Mouse (Mus musculus): ENCODE measurements around the gene Setx. TPM values are rescaled to one million over a fixed set of nuclear protein-coding genes. Genes with fewer than 3 reads are reported as not detected.
A peak's percentile ranks its signal among the peaks of the same experiment; 100 is the strongest.
"Not testable (repeated sequence)": the region's sequence is repeated elsewhere in the genome, so short reads cannot be mapped to it uniquely, and the experiment has no call there.

The Setx gene
- polyA plus RNA-seq, 1 experiment from 2014 or later, result 10.9 TPM

DNA sequence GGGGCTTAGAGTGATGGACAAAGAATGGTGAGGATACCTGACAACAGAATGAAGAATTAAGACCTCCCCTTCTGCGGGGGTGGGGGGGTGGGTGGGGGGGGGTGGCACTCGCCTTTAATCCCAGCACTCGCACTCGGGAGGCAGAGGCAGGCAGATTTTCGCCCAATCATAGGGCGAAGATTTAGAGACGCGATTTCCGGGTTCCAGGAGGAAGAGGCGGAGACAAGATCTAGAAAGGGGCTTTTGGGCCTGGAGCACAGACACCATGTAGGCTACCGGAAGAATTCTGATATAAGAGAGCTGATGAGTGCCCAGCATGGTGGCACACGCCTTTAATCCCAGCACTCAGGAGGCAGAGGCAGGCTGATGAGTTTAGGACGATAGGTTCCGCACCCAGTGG is 24.3 kb upstream of the Setx start:
- no peaks in the 10 kb centered on the region for H3K36me3 ChIP-seq
- H3K27ac ChIP-seq (replicated peaks), result no peak overlapping the region
- H3K4me1 ChIP-seq (replicated peaks), result peaks cover 4% of the 10 kb centered on the region; the same call in 1 of the 2 replicates
- no peak overlapping the region for H3K9ac ChIP-seq
- 88% methylated on average over 14 of the region's 14 CpGs for WGBS
- no peaks in the 10 kb centered on the region for H3K27me3 ChIP-seq
- no peak overlapping the region for H3K4me2 ChIP-seq
- ATAC-seq (ENCODE audit: low read depth), result no peak
- H3K4me3 ChIP-seq, result no peak overlapping the region
- H3K9me3 ChIP-seq, result no peaks in the 10 kb centered on the region

DNA sequence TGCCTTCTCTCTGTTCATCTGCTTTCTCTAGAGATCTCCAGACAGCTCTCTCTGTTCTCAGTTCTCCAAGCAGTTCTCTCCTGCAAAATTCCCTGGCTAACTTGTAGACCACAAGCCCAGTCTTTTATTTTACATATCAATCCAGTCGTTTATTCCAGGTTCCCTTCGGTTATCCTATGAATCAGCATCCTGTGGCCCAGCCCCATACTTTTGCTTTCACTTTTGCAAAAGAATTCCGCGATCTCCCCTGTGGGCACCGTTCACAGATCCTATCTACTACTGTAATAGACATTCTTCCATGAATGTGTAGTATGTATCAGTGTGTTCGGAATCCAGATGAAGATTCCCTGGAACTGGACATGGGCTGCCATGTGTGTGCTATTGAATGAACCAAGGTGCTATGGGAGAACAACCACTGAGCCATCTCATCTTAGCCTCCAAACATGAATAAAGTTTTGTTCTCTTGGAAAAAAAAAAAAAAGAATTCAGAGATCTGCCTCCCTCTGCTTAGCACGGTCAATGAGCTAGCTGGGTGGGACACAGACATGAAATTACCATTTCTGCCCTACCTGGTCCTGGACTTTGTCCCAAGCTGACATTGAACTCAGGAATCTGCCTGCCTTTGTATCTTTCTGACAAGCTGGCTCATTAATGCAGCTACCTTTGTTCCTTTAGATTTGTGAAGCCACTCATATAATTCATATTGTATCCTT is 23.0 kb upstream of the Setx start:
- H3K36me3 ChIP-seq, result no peaks in the 10 kb centered on the region
- no peak overlapping the region for H3K9ac ChIP-seq
- H3K4me2 ChIP-seq, result no peak overlapping the region
- H3K4me1 ChIP-seq (replicated peaks), result peaks cover 4% of the 10 kb centered on the region; the same call in 1 of the 2 replicates
- H3K27ac ChIP-seq (replicated peaks), result no peak overlapping the region
- 82% methylated on average over 7 of the region's 7 CpGs for WGBS
- H3K9me3 ChIP-seq, result no peaks in the 10 kb centered on the region
- ATAC-seq (ENCODE audit: low read depth), result no peak
- no peaks in the 10 kb centered on the region for H3K27me3 ChIP-seq
- no peak overlapping the region for H3K4me3 ChIP-seq

DNA sequence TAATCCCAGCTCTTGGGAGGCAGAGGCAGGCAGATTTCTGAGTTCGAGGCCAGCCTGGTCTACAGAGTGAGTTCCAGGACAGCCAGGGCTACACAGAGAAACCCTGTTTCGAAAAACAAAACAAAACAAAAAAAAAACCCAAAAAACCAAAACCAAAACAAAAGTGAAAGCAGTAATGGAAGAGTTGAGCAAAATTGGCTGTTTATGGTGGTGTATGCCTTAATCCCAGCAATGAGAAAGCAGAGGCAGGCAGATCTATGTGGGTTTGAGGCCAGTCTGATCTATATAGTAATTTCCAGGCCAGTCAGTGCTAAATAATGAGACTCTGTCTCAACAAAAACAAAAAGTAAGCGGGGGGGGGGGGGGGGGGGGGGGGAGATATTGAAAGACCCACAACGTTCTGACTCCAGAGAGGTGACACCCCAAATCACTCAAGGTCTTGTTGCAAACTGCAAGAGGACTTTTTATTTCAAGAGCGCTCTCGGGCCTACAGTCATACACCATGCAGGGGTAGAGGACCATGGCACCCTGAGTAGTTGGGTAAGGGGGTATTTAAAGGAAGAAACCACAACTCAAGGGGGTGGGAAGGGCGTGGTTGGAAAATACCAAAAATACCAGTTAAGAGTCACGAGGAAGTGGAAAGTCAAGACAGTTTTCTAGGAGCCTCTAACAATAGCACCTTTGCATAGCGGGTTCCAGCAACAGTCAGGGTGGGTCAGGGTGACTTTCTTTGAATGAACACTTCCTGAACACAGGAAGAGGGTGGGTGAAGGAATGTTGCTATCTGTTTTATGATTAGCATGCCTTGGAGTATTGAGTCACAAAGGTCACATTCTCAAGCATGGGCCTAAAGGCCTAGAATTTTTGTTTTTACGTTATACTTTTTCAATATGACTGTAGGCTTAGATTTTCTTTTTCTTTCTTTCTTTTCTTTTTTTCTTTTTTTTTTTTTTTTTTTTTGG is 21.3 kb upstream of the Setx start:
- H3K4me3 ChIP-seq; H3K27ac ChIP-seq (replicated peaks); H3K9me3 ChIP-seq; H3K27me3 ChIP-seq; H3K9ac ChIP-seq; H3K4me1 ChIP-seq (replicated peaks); ATAC-seq (ENCODE audit: low read depth); H3K36me3 ChIP-seq; H3K4me2 ChIP-seq: not testable (repeated sequence)
- 90% methylated on average over 9 of the region's 10 CpGs for WGBS

DNA sequence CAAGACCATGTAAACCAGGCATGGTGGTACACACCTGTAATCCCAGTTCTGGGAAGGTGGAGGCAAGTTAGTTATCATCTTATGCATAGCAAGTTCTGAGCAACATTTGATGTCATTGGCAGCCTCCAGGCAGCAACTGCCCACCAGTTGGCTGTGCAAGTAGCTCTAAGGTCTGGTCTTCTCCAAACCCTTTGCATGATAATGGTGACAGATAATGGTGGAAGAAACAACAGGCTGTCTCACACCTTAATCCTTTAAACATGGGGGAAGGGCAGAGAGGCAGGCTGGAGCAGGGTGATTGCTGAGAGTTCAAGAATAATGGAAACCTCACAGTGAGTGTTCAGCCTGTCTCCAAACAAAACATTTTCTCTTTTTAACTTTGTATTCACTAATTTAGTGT is 3.0 kb upstream of the Setx start:
- Histone ChIP-seq H3K36me3 (no peaks in the 10 kb centered on the region), H3K27ac (replicated peaks) (no peak overlapping the region), H3K27me3 (no peaks in the 10 kb centered on the region), H3K9me3 (no peaks in the 10 kb centered on the region), H3K4me3 (no peak overlapping the region), H3K9ac (no peak overlapping the region), H3K4me1 (replicated peaks) (peaks cover 5% of the 10 kb centered on the region), H3K4me2 (no peak overlapping the region)
- ATAC-seq (ENCODE audit: low read depth), result no peak

DNA sequence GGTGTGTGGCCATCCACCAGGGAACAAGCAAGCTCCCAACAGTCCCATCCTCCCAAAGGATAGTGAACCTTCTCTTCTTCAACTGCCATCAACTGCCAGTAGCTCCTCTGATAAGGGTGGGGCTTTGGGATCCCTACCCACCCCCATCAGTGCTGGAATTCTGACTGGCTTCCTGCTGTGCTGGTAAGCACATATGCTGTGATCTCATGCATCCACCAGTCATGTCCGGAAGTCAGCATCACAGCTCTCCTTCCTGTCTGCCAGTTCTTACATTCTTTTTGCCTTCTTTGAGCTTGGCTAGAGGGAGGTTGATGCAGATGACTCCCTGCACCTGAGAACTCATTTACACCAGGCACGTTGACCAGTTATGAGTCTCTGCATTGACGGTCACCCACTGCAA is 1.5 kb upstream of the Setx start:
- Histone ChIP-seq H3K27ac (replicated peaks) (no peak overlapping the region), H3K4me1 (replicated peaks) (peaks cover 14% of the 10 kb centered on the region), H3K4me3 (no peak overlapping the region), H3K9ac (no peak overlapping the region), H3K36me3 (peaks cover 4% of the 10 kb centered on the region; the same call in 1 of the 2 replicates), H3K9me3 (no peaks in the 10 kb centered on the region), H3K4me2 (no peak overlapping the region), H3K27me3 (no peaks in the 10 kb centered on the region)
- 83% methylated on average over 3 of the region's 3 CpGs for WGBS
- no peak for ATAC-seq (ENCODE audit: low read depth)

DNA sequence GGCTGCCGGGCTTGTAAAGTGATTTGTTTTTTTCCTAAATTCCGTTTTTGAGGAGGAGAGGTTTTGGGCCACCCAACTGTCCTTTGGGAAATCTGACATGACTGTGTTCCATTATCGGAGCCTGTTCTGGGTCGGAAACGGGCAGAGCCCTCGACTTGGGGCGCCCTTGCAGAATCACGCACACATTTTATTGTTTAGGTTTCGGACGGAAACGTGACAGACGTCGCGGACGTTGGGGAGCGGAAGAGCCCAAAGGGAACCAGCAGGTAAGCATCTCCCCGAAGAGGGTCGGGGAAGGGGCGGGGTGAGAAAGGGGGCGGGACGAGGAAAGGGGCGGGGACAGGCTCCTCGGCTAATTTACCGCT is 572 bp downstream of the Setx start:
- H3K4me1 ChIP-seq (replicated peaks), result peaks cover 14% of the 10 kb centered on the region
- peak overlapping the region; percentile 94 for H3K27ac ChIP-seq (replicated peaks)
- H3K9me3 ChIP-seq, result no peaks in the 10 kb centered on the region
- H3K36me3 ChIP-seq, result peaks cover 23% of the 10 kb centered on the region
- ATAC-seq (ENCODE audit: low read depth), result no peak
- H3K27me3 ChIP-seq, result no peaks in the 10 kb centered on the region
- H3K9ac ChIP-seq, result peak overlapping the region; percentile 69
- 1% methylated on average over 19 of the region's 24 CpGs for WGBS
- peak overlapping the region; percentile 84 for H3K4me2 ChIP-seq
- peak overlapping the region; percentile 89 for H3K4me3 ChIP-seq

DNA sequence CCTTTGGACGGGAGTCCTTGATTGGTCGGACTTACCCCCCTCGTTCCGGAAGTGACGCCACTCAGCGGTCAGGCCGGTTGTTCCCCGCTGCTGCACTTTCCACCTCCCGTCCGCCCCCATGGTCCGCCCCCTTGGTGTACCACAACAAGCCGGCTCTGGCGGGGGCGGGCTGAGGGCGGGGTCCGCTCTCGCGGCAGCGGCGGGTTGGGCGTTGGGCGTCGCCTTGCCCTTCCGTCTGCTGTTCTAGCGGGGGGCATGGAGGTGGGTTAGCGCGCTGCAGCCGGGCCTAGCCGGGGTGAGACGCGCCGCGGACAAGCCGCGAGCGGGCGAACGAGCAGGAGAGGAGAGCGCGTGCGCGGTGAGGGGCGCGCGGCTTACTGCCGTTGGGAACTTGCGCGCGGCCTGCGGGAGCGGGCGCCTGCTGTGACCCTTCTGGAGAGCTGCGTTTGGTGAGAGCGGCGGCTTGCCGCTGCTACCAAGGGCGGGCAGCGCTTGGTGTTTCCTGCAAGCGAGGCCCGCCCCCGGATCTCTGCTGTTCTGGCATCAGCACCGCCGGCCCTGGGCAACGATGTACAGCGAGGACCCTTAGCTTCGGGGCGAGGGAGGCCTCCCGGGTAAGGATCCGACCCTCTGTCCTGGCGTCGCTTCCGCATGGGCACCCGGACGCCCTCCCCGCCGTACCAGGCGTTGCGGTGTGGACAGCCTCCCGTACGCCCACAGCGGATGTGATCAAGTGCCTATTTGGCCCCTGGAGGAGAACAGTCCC is 1.1 kb downstream of the Setx start:
- H3K9me3 ChIP-seq, result no peaks in the 10 kb centered on the region
- peak overlapping the region; percentile 89 for H3K4me3 ChIP-seq
- peaks cover 28% of the 10 kb centered on the region for H3K36me3 ChIP-seq
- peak overlapping the region; percentile 91 for H3K9ac ChIP-seq
- peak overlapping the region; percentile 94 for H3K27ac ChIP-seq (replicated peaks)
- H3K4me2 ChIP-seq, result peak overlapping the region; percentile 84
- ATAC-seq (ENCODE audit: low read depth), result peak; percentile 98
- WGBS, result under 1% methylated on average over 81 of the region's 81 CpGs
- H3K4me1 ChIP-seq (replicated peaks), result peaks cover 14% of the 10 kb centered on the region
- no peaks in the 10 kb centered on the region for H3K27me3 ChIP-seq

DNA sequence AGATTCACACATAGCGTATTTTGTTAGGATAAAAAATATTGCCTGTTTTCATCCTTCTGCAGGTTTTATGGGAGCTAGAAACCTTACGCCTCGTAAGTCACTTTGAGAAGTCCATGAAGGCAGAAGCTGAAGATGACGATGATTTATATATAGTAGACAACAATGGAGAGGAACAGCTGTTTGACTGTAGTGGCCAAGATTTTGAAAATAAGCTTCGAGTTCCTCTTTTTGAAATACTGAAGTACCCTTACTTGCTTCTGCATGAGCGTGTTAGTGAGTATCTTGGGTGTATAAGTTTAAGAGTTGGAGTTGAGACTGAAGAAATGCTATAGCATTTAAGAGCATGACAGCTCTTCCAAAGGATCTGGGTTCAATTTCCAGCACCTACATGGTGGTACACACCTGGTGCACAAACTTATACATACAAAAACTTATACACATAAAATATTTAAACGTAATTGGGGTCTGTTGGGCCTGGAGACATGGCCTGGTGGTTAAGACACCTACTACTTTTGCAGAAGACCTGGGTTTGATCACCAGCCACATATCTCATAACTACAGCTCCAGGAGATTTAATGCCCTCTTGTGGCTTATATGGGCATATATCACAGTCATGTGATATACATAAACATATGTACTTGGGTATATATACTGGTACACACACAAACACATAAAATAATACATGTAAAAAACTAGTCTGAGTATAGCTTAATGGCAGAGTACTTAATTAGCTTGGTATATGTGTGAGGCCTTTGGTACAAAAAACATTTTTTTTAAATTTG is 6.3 kb downstream of the Setx start:
- Histone ChIP-seq H3K9ac (no peak overlapping the region), H3K27ac (replicated peaks) (no peak overlapping the region), H3K27me3 (no peaks in the 10 kb centered on the region), H3K4me2 (no peak overlapping the region), H3K36me3 (peaks cover 67% of the 10 kb centered on the region), H3K4me1 (replicated peaks) (peaks cover 14% of the 10 kb centered on the region), H3K4me3 (no peak overlapping the region), H3K9me3 (no peaks in the 10 kb centered on the region)
- ATAC-seq (ENCODE audit: low read depth), result no peak
- WGBS, result 95% methylated on average over 7 of the region's 7 CpGs

DNA sequence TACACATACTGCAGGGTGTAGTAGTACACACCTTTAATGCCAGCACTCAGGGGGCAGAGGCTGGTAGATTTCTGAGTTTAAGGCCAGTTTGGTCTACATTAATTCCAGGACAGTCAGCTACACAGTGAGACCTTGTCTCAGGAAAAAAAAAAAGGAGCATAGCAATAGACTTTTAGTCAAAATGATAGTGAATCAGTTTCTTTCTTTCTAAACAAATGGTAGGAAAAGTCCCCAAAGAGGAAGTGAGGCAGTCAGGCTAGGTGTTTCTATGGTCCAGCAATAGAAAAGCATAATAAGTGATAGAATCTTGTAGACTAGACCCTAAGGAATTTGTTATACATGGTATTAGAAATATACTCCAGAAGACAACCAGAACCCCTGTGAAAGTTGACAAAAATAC is 11.2 kb downstream of the Setx start:
- no peak overlapping the region for H3K27ac ChIP-seq (replicated peaks)
- H3K4me1 ChIP-seq (replicated peaks), result no peaks in the 10 kb centered on the region
- peaks cover 75% of the 10 kb centered on the region for H3K36me3 ChIP-seq
- H3K9ac ChIP-seq, result no peak overlapping the region
- no peak overlapping the region for H3K4me3 ChIP-seq
- H3K27me3 ChIP-seq, result no peaks in the 10 kb centered on the region
- ATAC-seq (ENCODE audit: low read depth), result no peak
- no peaks in the 10 kb centered on the region for H3K9me3 ChIP-seq
- H3K4me2 ChIP-seq, result no peak overlapping the region

DNA sequence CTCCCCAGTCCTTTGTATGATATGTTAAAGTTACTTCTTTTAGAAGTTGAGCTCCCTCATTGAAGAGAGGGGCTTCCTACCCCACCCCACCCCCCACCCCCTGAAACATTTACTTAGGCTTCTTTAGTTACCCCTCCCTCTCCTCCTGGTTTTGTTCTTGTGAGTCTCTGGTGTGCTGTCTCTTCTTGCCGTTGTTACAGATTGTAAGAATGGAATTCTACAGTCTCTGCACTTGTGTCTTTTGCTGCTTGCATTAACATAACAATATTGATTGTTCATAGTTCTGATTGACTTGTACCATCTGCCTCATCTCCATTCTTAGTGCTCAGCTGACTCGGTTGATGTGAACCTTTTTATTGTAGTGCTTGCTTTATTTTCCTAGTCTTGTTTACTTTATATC is 28.0 kb downstream of the Setx start:
- Histone ChIP-seq H3K4me3 (no peak overlapping the region), H3K27ac (replicated peaks) (no peak overlapping the region), H3K27me3 (no peaks in the 10 kb centered on the region), H3K9me3 (no peaks in the 10 kb centered on the region), H3K4me1 (replicated peaks) (no peaks in the 10 kb centered on the region), H3K36me3 (peaks cover 93% of the 10 kb centered on the region), H3K4me2 (no peak overlapping the region), H3K9ac (no peak overlapping the region)
- ATAC-seq (ENCODE audit: low read depth), result no peak
- WGBS, result 54% methylated on average over 2 of the region's 2 CpGs

DNA sequence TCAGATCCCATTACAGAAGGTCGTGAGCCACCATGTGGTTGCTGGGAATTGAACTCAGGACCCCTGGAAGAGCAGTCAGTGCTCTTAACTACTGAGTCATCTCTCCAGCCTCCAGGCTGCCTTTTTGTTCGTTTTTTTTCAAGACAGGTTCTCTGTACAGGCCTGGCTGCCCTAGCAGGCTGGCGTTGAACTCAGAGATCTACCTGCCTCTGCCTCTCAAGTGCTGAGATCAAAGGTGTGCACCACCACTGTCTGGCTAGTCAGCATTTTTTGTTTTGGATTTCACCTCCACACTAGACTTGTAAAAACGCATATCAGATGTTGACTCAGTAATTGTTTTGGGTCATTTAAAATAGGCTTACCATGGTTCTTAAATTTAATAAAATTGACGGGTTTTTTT is 44.1 kb downstream of the Setx start:
- Histone ChIP-seq H3K27ac (replicated peaks) (no peak overlapping the region), H3K9ac (no peak overlapping the region), H3K4me1 (replicated peaks) (no peaks in the 10 kb centered on the region), H3K27me3 (no peaks in the 10 kb centered on the region), H3K4me2 (no peak overlapping the region), H3K9me3 (no peaks in the 10 kb centered on the region), H3K36me3 (peaks cover 94% of the 10 kb centered on the region), H3K4me3 (no peak overlapping the region)
- WGBS, result 95% methylated on average over 5 of the region's 5 CpGs
- no peak for ATAC-seq (ENCODE audit: low read depth)
